Mouse (Mus musculus) activated CD4-positive, CD25-positive, alpha-beta regulatory T cell, adult 9 weeks (primary cell): ENCODE measurements around the gene Zfp141. TPM values are rescaled to one million over a fixed set of nuclear protein-coding genes. Genes with fewer than 3 reads are reported as not detected.

Experiments
- polyA plus RNA-seq: library from polyadenylated mRNA; unstranded; fragments of 100-300 nt; shearing (Covaris generic); gene quantifications from one replicate; pipeline ENCODE4 v1.2.1, GENCODE M21; 2017

Zfp141 gene
- polyA plus RNA-seq = 32.4 TPM

DNA sequence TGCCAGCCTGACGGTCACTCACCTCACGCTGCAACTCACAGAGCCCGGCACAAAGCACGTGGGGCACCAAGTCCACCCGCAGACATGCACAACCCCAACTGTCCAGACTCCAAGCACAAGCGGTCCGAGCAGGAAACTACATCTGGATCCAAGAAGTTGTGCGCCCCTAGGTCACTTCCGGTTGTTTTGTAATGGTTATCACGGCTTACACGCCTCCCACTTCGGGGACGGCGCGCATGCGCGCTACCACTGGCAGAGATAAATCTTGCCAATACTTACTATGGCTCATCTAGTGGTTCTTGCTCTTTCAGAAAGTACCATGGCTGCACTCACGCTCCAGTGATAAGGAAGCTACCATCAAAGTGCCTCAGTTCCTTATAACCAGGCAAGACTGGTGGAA lies at the start of gene Zfp141:
Gene Zfp141, minus strand, starts transcription at position 153 of the 400 bp plus-strand sequence.

GRCm38 (mm10) chr7:42447850-42448249 lies 57.7 kb downstream of the Zfp141 start, which contains the start of gene 4933421I07Rik:
Gene 4933421I07Rik, minus strand, starts transcription at chr7:42448120.

Other genes with a start within 250 kb of the Zfp141 start
- not detected for gene Vmn2r61, start 245.7 kb downstream of the Zfp141 start, polyA plus RNA-seq
- gene 4933421I07Rik, start 57.6 kb downstream of the Zfp141 start, polyA plus RNA-seq = not detected
- not detected for gene Gm21028, start 72.8 kb upstream of the Zfp141 start, polyA plus RNA-seq
- gene Zfp977, start 86.8 kb upstream of the Zfp141 start, polyA plus RNA-seq = not detected
- gene Zfp976, start 136.8 kb upstream of the Zfp141 start, polyA plus RNA-seq = 2.2 TPM
- gene Zfp975, start 187.0 kb upstream of the Zfp141 start, polyA plus RNA-seq = 4.4 TPM
- not detected for gene Gm17067, start 221.3 kb upstream of the Zfp141 start, polyA plus RNA-seq